Mouse (Mus musculus) liver, embryonic 14.5 days (tissue): ENCODE data around the gene Proser3. TPM values are rescaled to one million over a fixed set of nuclear protein-coding genes. Genes with fewer than 3 reads are reported as not detected.
"Not testable (repeated sequence)": the region's sequence is repeated elsewhere in the genome, so short reads cannot be mapped to it uniquely, and the experiment has no call there.

Experiments used
- ATAC-seq: fragments of 200-750 bp; cut with Nextera tagmentation; 2 replicates; pipeline ENCODE4 v1.8.0; 2017; ENCODE audit warnings: moderate number of reproducible peaks, mild to moderate bottlenecking, moderate library complexity; ENCODE audit not compliant: insufficient read depth
- DNase-seq, 3 experiments: peaks; one replicate each; pipeline ENCODE4 v3.0.0-alpha.2; 2012 to 2013; ENCODE audit warnings: low read depth in 3 of 3, low spot score in 3 of 3
- H3K27ac ChIP-seq: fragments of 300-500 bp; sonication (generic); 2 replicates; pipeline ENCODE4 v1.5.1; 2014; ENCODE audit warnings: moderate library complexity, mild to moderate bottlenecking, control low read depth, inconsistent platforms
- H3K27me3 ChIP-seq: fragments of 300-500 bp; sonication (generic); 2 replicates; pipeline ENCODE4 v1.6.1; 2014; ENCODE audit warnings: mild to moderate bottlenecking, low read length, moderate library complexity; ENCODE audit not compliant: control insufficient read depth, insufficient read depth
- H3K36me3 ChIP-seq: fragments of 300-500 bp; sonication (generic); replicated peaks from 2 replicates; pipeline ENCODE4 v1.6.1; 2014; ENCODE audit warnings: low read depth; ENCODE audit not compliant: control insufficient read depth, insufficient read depth
- H3K4me1 ChIP-seq, 2 experiments: fragments of 200-500 bp in 1 of 2; fragments of 300-500 bp in 1 of 2; sonication (generic) in 1 of 2; replicated peaks; 2 replicates each; pipeline ENCODE4 v1.6.1; 2012 to 2014; ENCODE audit warnings: antibody characterized with exemption in 1 of 2, inconsistent platforms in 1 of 2, low read length in 1 of 2; ENCODE audit not compliant: control insufficient read depth in 2 of 2, insufficient read depth in 2 of 2
- H3K4me2 ChIP-seq: fragments of 300-500 bp; sonication (generic); 2 replicates; pipeline ENCODE4 v1.6.1; 2014; ENCODE audit warnings: low read depth, mild to moderate bottlenecking, control low read depth, moderate library complexity
- H3K4me3 ChIP-seq, 2 experiments: fragments of 200-500 bp in 1 of 2; fragments of 300-500 bp in 1 of 2; sonication (generic) in 1 of 2; 2 replicates each; pipeline ENCODE4 v1.5.1; 2012 to 2014; ENCODE audit warnings: low read depth in 2 of 2, low read length in 2 of 2, mild to moderate bottlenecking in 2 of 2, control low read depth in 1 of 2, inconsistent platforms in 1 of 2, moderate library complexity in 1 of 2; ENCODE audit not compliant: insufficient read depth in 1 of 2
- H3K9ac ChIP-seq: fragments of 300-500 bp; sonication (generic); replicated peaks from 2 replicates; pipeline ENCODE4 v1.6.1; 2014; ENCODE audit warnings: mild to moderate bottlenecking, control low read depth, moderate library complexity
- H3K9me3 ChIP-seq: fragments of 300-500 bp; sonication (generic); 2 replicates; pipeline ENCODE4 v1.6.1; 2016; ENCODE audit warnings: low read length, mixed read lengths; ENCODE audit not compliant: control insufficient read depth
- CTCF ChIP-seq: IDR thresholded peaks from 2 replicates; pipeline ENCODE4 v1.5.1; 2016; ENCODE audit warnings: antibody characterized with exemption, low read depth, control low read depth
- EP300 ChIP-seq: IDR thresholded peaks from 2 replicates; pipeline ENCODE4 v1.6.1; 2016; ENCODE audit warnings: antibody characterized with exemption, low read depth
- WGBS: fragments of 180-500 bp; shearing (Covaris S2); extraction: QIAGEN DNeasy Blood & Tissue Kit; methylation state at CpG from one replicate; pipeline ENCODE4 v1.1.7; 2014; ENCODE audit not compliant: insufficient replicate concordance; 5-methylcytosine and 5-hydroxymethylcytosine counted together
- polyA plus RNA-seq, 2 experiments: library from polyadenylated mRNA; depleted of rRNA in 1 of 2; stranded (reverse) in 1 of 2; unstranded in 1 of 2; fragments of >200 nt; fragmentation: Nextera tagmentation in 1 of 2; extraction: Ambion mirVana in 1 of 2; gene quantifications; 2 replicates each; pipeline versions ENCODE4 v1.2.1 to v1.2.3; 2012 to 2014

The Proser3 gene
- polyA plus RNA-seq, 2 experiments: 1.3 to 6.5 TPM

DNA sequence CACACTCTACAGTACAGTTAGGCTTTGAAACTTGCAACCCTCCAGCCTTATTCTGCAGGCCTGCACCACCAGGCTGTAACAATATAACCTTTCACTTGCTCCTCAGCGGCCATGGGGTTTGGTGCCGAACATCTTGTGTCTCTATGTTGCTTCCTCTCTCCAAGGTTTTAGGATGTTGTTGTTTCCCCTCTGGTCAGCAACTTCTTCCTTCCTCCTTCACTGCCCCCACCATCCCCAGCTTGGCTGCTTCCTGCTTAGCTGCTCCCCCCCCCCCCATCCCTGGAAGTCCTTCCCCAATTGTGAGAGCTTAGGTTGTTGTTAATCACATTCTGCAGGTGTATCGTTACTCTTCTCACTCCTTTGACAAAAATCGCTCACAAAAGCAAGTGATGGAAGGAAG is 44.0 kb downstream of the Proser3 start:
- ATAC-seq (no peak), DNase-seq (no peak)
- Histone ChIP-seq H3K4me3 (no peak overlapping the region), H3K4me2 (no peak overlapping the region), H3K9me3 (no peaks in the 10 kb centered on the region), H3K27ac (no peak overlapping the region), H3K36me3 (no peaks in the 10 kb centered on the region), H3K27me3 (no peaks in the 10 kb centered on the region), H3K4me1 (no peaks in the 10 kb centered on the region), H3K9ac (no peak overlapping the region)
- 22% methylated on average over 4 of the region's 4 CpGs for WGBS
- no peak for TF ChIP-seq CTCF
- no peak for TF ChIP-seq EP300

DNA sequence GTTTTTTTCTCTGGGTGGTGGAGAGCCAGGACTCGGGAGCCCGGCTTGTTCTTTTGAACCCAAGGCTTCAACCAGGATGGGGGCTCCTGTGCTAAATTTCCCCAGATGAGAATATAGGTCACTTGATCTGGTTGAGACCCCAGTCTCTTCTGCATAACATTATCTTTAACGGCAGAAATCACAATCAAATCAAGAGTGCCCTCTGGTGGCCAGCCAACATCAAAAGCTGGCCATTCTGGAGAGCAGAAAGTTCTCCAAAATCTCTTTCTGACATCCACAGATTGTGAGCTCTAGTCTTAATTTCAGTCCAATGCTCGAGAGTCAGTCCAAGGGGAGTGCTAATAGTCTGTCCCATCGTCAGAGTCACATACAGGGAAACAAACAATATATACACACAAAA is 50.9 kb downstream of the Proser3 start:
- not testable (repeated sequence) for ATAC-seq, H3K4me2 ChIP-seq, H3K27me3 ChIP-seq, H3K27ac ChIP-seq, H3K9ac ChIP-seq, H3K36me3 ChIP-seq, H3K4me3 ChIP-seq, DNase-seq, H3K4me1 ChIP-seq, H3K9me3 ChIP-seq
- WGBS: 41% methylated on average over 5 of the region's 5 CpGs
- TF ChIP-seq CTCF: peak; percentile 31

DNA sequence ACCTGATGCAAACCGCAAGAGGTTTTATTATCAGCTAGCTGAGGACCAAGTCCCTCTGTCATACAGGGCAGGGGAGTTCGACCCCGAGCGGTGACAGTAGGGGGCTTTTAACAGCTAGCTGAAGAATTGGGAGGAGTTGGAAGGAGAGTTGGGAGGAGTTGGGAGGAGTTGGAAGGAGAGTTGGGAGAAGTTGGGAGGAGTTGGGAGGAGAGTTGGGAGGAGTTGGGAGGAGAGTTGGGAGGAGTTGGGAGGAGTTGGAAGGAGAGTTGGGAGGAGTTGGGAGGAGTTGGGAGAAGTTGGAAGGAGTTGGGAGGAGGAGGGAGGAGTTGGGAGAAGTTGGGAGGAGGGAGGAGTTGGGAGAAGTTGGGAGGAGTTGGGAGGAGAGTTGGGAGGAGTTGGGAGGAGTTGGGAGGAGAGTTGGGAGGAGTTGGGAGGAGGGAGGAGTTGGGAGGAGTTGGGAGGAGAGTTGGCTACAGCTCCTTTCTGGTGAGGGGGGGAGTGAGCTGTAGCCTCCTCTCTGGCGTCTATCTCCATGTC is 56.5 kb downstream of the Proser3 start:
- not testable (repeated sequence) for H3K4me3 ChIP-seq, H3K9me3 ChIP-seq, H3K4me1 ChIP-seq, ATAC-seq, H3K36me3 ChIP-seq, H3K9ac ChIP-seq, H3K27ac ChIP-seq, DNase-seq, H3K4me2 ChIP-seq, H3K27me3 ChIP-seq
- WGBS: 38% methylated on average over 5 of the region's 5 CpGs

DNA sequence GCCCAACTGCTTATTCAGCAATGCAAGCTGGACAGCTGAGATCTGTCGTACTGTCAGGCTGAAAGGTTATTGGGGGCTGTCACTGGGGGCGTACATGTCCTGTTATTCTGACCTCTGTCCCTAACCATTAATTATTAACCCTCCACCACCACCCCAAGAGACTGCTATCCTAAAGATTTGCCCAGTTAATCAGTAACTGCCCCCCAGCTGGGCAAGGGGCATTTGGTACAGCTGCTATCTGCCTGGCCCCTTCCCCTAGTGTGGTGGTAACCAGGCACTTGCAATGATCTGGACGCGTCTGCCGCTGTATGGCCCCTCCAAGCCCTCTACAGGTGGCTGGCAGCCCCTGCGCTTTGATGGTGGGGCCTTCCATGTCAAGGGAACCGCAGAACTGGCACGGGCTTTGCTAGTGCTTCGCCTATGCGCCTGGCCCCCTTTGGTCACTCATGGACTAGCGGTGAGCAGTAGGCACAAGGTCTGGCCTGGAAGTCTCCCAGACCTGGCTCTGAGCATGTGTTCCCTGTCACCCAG is 58.6 kb downstream of the Proser3 start, which contains the start of gene Prodh2:
Gene Prodh2, plus strand, starts transcription at position 222 of the 531 bp plus-strand sequence.
- DNase-seq (peak; percentile 20 to 45 (median 40)), ATAC-seq (peak; percentile 79)
- no peaks in the 10 kb centered on the region for H3K9me3 ChIP-seq
- no peak within 1 kb of the TSS for H3K27ac ChIP-seq
- no peaks in the 10 kb centered on the region for H3K27me3 ChIP-seq
- peak within 1 kb of the TSS; percentile 36 for H3K4me2 ChIP-seq
- WGBS: 48% methylated on average over 11 of the region's 11 CpGs
- H3K4me3 ChIP-seq: peak within 1 kb of the TSS; percentile 46 to 49
- TF ChIP-seq EP300 (no peak), CTCF (0 out of 2 replicates have a peak, but pooled peaks have one; percentile 27)
- H3K9ac ChIP-seq: no peak within 1 kb of the TSS
- no peaks in the 10 kb centered on the region for H3K36me3 ChIP-seq
- H3K4me1 ChIP-seq: no peaks in the 10 kb centered on the region

DNA sequence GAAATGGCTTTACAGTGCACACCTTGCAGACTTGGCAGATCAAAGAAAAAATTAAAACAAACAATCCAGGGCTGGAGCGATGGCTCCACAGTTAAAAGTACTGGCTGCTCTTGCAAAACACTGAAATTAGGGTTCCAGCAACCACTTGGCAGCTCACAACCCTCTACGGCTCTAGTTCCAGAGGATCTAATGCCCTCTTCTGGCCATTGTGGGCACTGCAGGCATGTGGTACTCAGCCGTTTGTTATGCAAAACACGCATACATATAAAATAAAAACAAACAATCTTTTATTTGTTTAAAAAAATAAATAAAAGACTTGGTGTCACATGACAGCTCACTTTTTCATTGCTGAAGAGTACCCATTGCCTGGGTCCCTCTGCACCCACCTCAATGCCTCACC is 59.3 kb downstream of the Proser3 start:
- Histone ChIP-seq H3K27me3 (no peaks in the 10 kb centered on the region), H3K36me3 (no peaks in the 10 kb centered on the region), H3K9me3 (no peaks in the 10 kb centered on the region), H3K4me1 (no peaks in the 10 kb centered on the region), H3K27ac (no peak overlapping the region), H3K4me2 (peak overlapping the region; percentile 28; the same call in 1 of the 2 replicates), H3K9ac (no peak overlapping the region), H3K4me3 (no peak overlapping the region)
- TF ChIP-seq EP300 (no peak), CTCF (peak; percentile 87)
- DNase-seq (peak; percentile 34 to 45 (median 42)), ATAC-seq (peak; percentile 9; the same call in 1 of the 2 replicates)
- 16% methylated on average over 4 of the region's 4 CpGs for WGBS
